Mouse (Mus musculus) cerebellum, adult 2 months (tissue): ENCODE data around the gene Nup210.

Experiments used
- CTCF ChIP-seq: fragments of 200-500 bp; IDR thresholded peaks from 2 replicates; pipeline ENCODE4 v1.5.1; 2011; ENCODE audit warnings: low read depth, mild to moderate bottlenecking, control low read depth, low read length, moderate library complexity, borderline replicate concordance; ENCODE audit not compliant: insufficient read depth
- POLR2A ChIP-seq: fragments of 200-500 bp; IDR thresholded peaks from 2 replicates; pipeline ENCODE4 v1.6.1; 2011; ENCODE audit warnings: low read length, control low read depth, borderline replicate concordance; ENCODE audit not compliant: insufficient read depth

GRCm38 (mm10) chr6:91041287-91041686 is 75.3 kb downstream of the Nup210 start:
- TF ChIP-seq CTCF = no peak
- no peak for TF ChIP-seq POLR2A
